Mouse (Mus musculus) cortical plate, adult 2 months (tissue): Measurements from ENCODE around the gene Nebl.

Experiments
- CTCF ChIP-seq: fragments of 200-500 bp; IDR thresholded peaks from 2 replicates; pipeline ENCODE4 v1.5.1; 2011; ENCODE audit warnings: mild to moderate bottlenecking, control low read depth, low read length; ENCODE audit not compliant: insufficient read depth; ENCODE audit errors: extremely low read depth
- POLR2A ChIP-seq: fragments of 200-500 bp; IDR thresholded peaks from 2 replicates; pipeline ENCODE4 v1.6.1; 2011; ENCODE audit warnings: mild to moderate bottlenecking, low read length, control low read depth; ENCODE audit not compliant: insufficient read depth; ENCODE audit errors: extremely low read depth

DNA sequence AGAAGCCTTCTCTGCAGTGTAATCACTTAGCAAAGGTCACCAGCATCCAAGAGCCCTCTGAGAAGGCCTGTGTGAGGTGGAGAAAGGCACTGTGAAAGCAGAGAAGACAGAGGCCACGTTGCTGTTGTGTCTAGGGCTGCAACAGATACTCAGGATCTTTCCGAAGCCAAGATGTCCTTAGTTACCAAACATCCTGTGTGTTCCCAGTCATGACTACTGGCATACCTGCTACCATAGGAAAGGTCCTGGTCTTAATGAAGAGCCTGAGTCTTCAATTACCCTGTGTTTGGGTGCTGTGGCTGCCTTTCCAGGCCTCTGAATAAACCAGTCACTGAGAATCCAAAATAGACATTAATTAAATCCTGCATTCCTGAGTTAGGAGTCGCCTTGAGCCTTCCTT, 81.5 kb downstream of the Nebl start:
- TF ChIP-seq CTCF, result no peak
- no peak for TF ChIP-seq POLR2A
